Mouse (Mus musculus): ENCODE measurements around the gene Rbfox3. TPM values are rescaled to one million over a fixed set of nuclear protein-coding genes. Genes with fewer than 3 reads are reported as not detected.

The Rbfox3 gene
- polyA plus RNA-seq, 1 experiment = 0.19 TPM

GRCm38 (mm10) chr11:118887206-118887605 is 24.2 kb downstream of the Rbfox3 start:
- Histone ChIP-seq H3K4me1 (ENCODE audit: control insufficient read depth, insufficient read depth, insufficient read length, low read length) (no peaks in the 10 kb centered on the region), H3K36me3 (ENCODE audit: control insufficient read depth, insufficient read depth, low read length) (no peaks in the 10 kb centered on the region), H3K4me3 (ENCODE audit: low read depth, low read length) (no peak overlapping the region), H3K27ac (ENCODE audit: insufficient read depth, low read depth, low read length) (no peak overlapping the region), H3K27me3 (ENCODE audit: control insufficient read depth, insufficient read depth, low read length) (no peaks in the 10 kb centered on the region)
- no peak for TF ChIP-seq CTCF (IDR thresholded peaks at IDR 0.05; ENCODE audit: extremely low read depth, insufficient read length, insufficient replicate concordance, low read depth, low read length)
- no peak for TF ChIP-seq POLR2A (IDR thresholded peaks at IDR 0.05; ENCODE audit: low read depth, low read length)

- Histone ChIP-seq H3K27me3 (ENCODE audit: control insufficient read depth, insufficient read depth, low read length) (no peaks in the 10 kb centered on the region), H3K4me3 (ENCODE audit: low read depth, low read length) (no peak overlapping the region)
- no peak for TF ChIP-seq CTCF (IDR thresholded peaks at IDR 0.05; ENCODE audit: extremely low read depth, insufficient read length, insufficient replicate concordance, low read depth, low read length)
- TF ChIP-seq POLR2A (IDR thresholded peaks at IDR 0.05; ENCODE audit: low read depth, low read length) = no peak
These were observed 25.0 kb downstream of the Rbfox3 start for GRCm38 (mm10) chr11:118886269-118886965.

GRCm38 (mm10) chr11:118885604-118886003 is 25.8 kb downstream of the Rbfox3 start:
- no peak for TF ChIP-seq CTCF (IDR thresholded peaks at IDR 0.05; ENCODE audit: extremely low read depth, insufficient read length, insufficient replicate concordance, low read depth, low read length)
- TF ChIP-seq POLR2A (IDR thresholded peaks at IDR 0.05; ENCODE audit: low read depth, low read length) = no peak
- Histone ChIP-seq H3K4me1 (ENCODE audit: control insufficient read depth, insufficient read depth, insufficient read length, low read length) (no peaks in the 10 kb centered on the region), H3K36me3 (ENCODE audit: control insufficient read depth, insufficient read depth, low read length) (no peaks in the 10 kb centered on the region), H3K27me3 (ENCODE audit: control insufficient read depth, insufficient read depth, low read length) (no peaks in the 10 kb centered on the region), H3K4me3 (ENCODE audit: low read depth, low read length) (no peak overlapping the region), H3K27ac (ENCODE audit: insufficient read depth, low read depth, low read length) (no peak overlapping the region)
- 79% methylated on average over 8 of the region's 8 CpGs for WGBS

More at GRCm38 (mm10) chr11:118886269-118886965, 25.0 kb downstream of the Rbfox3 start:
- Histone ChIP-seq H3K27ac (ENCODE audit: insufficient read depth, low read depth, low read length) (no peak overlapping the region), H3K4me1 (ENCODE audit: control insufficient read depth, insufficient read depth, insufficient read length, low read length) (no peaks in the 10 kb centered on the region), H3K36me3 (ENCODE audit: control insufficient read depth, insufficient read depth, low read length) (no peaks in the 10 kb centered on the region)
- 86% methylated on average over 11 of the region's 11 CpGs for WGBS

GRCm38 (mm10) chr11:118885135-118885534 is 26.3 kb downstream of the Rbfox3 start:
- Histone ChIP-seq H3K4me3 (ENCODE audit: low read depth, low read length) (no peak overlapping the region), H3K4me1 (ENCODE audit: control insufficient read depth, insufficient read depth, insufficient read length, low read length) (no peaks in the 10 kb centered on the region), H3K27ac (ENCODE audit: insufficient read depth, low read depth, low read length) (no peak overlapping the region), H3K27me3 (ENCODE audit: control insufficient read depth, insufficient read depth, low read length) (no peaks in the 10 kb centered on the region), H3K36me3 (ENCODE audit: control insufficient read depth, insufficient read depth, low read length) (no peaks in the 10 kb centered on the region)
- 84% methylated on average over 16 of the region's 16 CpGs for WGBS
- TF ChIP-seq POLR2A (IDR thresholded peaks at IDR 0.05; ENCODE audit: low read depth, low read length) = no peak
- TF ChIP-seq CTCF (IDR thresholded peaks at IDR 0.05; ENCODE audit: extremely low read depth, insufficient read length, insufficient replicate concordance, low read depth, low read length) = no peak

- TF ChIP-seq POLR2A (IDR thresholded peaks at IDR 0.05; ENCODE audit: low read depth, low read length) = no peak
- TF ChIP-seq CTCF (IDR thresholded peaks at IDR 0.05; ENCODE audit: extremely low read depth, insufficient read length, insufficient replicate concordance, low read depth, low read length) = no peak
- Histone ChIP-seq H3K36me3 (ENCODE audit: control insufficient read depth, insufficient read depth, low read length) (no peaks in the 10 kb centered on the region), H3K27ac (ENCODE audit: insufficient read depth, low read depth, low read length) (no peak overlapping the region), H3K27me3 (ENCODE audit: control insufficient read depth, insufficient read depth, low read length) (no peaks in the 10 kb centered on the region), H3K4me3 (ENCODE audit: low read depth, low read length) (no peak overlapping the region), H3K4me1 (ENCODE audit: control insufficient read depth, insufficient read depth, insufficient read length, low read length) (no peaks in the 10 kb centered on the region)
- WGBS = 72% methylated on average over 9 of the region's 9 CpGs
These were observed 28.3 kb downstream of the Rbfox3 start for GRCm38 (mm10) chr11:118883143-118883542.

- TF ChIP-seq CTCF (IDR thresholded peaks at IDR 0.05; ENCODE audit: extremely low read depth, insufficient read length, insufficient replicate concordance, low read depth, low read length) (no peak), POLR2A (IDR thresholded peaks at IDR 0.05; ENCODE audit: low read depth, low read length) (no peak)
- H3K27me3 ChIP-seq (ENCODE audit: control insufficient read depth, insufficient read depth, low read length) = no peaks in the 10 kb centered on the region
- no peaks in the 10 kb centered on the region for H3K36me3 ChIP-seq (ENCODE audit: control insufficient read depth, insufficient read depth, low read length)
- H3K27ac ChIP-seq (ENCODE audit: insufficient read depth, low read depth, low read length) = no peak overlapping the region
- WGBS = 32% methylated on average over 11 of the region's 11 CpGs
- no peak overlapping the region for H3K4me3 ChIP-seq (ENCODE audit: low read depth, low read length)
- no peaks in the 10 kb centered on the region for H3K4me1 ChIP-seq (ENCODE audit: control insufficient read depth, insufficient read depth, insufficient read length, low read length)
These were observed 29.5 kb downstream of the Rbfox3 start for GRCm38 (mm10) chr11:118881786-118882495.

GRCm38 (mm10) chr11:118879466-118880150 is 31.8 kb downstream of the Rbfox3 start:
- Histone ChIP-seq H3K27ac (ENCODE audit: insufficient read depth, low read depth, low read length) (no peak overlapping the region), H3K36me3 (ENCODE audit: control insufficient read depth, insufficient read depth, low read length) (no peaks in the 10 kb centered on the region), H3K27me3 (ENCODE audit: control insufficient read depth, insufficient read depth, low read length) (no peaks in the 10 kb centered on the region), H3K4me1 (ENCODE audit: control insufficient read depth, insufficient read depth, insufficient read length, low read length) (no peaks in the 10 kb centered on the region), H3K4me3 (ENCODE audit: low read depth, low read length) (no peak overlapping the region)
- TF ChIP-seq CTCF (IDR thresholded peaks at IDR 0.05; ENCODE audit: extremely low read depth, insufficient read length, insufficient replicate concordance, low read depth, low read length) = no peak
- TF ChIP-seq POLR2A (IDR thresholded peaks at IDR 0.05; ENCODE audit: low read depth, low read length) = no peak
- 75% methylated on average over 8 of the region's 8 CpGs for WGBS

Data from small intestine, adult 2 months (tissue).